Mouse (Mus musculus) inflammation-experienced regulatory T-cells, adult 6 months (primary cell): ENCODE measurements around the gene Tha1. TPM values are rescaled to one million over a fixed set of nuclear protein-coding genes. Genes with fewer than 3 reads are reported as not detected.

Experiments used
- ATAC-seq: one replicate; pipeline ENCODE4 v1.8.0; 2017
- polyA plus RNA-seq, 3 experiments: library from polyadenylated mRNA; unstranded; fragments of 100-300 nt; shearing (Covaris generic); gene quantifications; one replicate each; pipeline ENCODE4 v1.2.1; 2017

The Tha1 gene
- 10 to 100 TPM in 1 of 3 experiments, 1 to 10 TPM in 2; 8.5 to 12.7 (median 9.3) TPM for polyA plus RNA-seq

DNA sequence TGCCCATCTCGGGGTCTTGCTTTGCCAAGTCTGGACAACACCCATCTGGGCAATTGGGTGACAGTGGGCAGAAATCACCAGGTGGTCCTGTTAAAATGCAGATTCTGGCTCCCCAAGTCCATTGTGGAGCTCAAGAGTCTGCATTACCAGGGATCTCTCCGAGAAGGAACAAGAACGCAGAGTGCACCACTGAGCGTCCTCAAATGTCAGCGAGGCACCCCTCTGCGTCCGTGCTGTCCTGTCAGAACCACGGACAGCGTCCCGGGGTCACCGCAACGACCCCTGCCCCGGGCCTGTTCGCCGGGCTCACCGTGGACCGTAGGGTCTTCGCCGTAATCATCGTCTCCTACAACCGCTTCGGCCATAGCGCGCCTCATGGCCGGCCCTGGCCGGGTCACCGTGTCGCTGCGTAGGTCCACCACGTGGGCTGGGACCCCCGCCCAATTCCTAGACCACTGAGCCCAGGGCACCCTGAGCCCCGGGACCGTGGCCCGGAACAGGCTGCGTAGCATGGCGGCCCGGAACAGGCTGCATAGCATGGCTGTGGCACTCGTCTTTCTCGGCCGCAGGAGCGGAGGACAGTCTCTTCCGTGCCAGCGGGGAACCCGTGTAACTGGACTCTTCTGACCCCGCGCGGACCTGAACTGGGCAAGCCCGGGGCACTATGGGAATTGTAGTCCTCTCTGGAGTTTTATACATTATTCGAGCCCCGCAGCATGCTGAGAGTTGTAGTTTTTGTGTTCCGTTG is at the start of gene Tha1:
TSS of gene Tha1 (minus strand) at position 621 of the 748 bp plus-strand sequence.
- ATAC-seq = no peak

DNA sequence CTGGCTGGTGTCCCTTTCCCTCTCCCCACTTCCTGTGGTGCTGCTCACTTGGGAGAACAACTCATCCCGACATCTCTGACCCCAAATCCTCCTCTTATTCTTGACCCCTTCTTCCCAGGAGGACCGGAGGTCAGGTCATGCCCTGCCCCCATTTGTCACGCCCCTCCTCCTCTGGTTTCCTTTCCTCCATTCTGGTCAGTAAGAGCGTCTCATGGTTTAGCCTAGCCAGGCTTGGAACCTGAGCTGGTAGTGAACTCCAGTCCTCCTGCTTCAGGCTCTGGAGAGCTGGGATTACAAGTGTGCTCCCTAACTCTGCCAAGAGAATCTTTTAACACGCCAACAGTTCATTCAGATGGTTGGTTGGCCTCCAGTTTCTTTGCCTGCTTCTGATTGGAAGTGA is 45.9 kb upstream of the Tha1 start:
- no peak for ATAC-seq

DNA sequence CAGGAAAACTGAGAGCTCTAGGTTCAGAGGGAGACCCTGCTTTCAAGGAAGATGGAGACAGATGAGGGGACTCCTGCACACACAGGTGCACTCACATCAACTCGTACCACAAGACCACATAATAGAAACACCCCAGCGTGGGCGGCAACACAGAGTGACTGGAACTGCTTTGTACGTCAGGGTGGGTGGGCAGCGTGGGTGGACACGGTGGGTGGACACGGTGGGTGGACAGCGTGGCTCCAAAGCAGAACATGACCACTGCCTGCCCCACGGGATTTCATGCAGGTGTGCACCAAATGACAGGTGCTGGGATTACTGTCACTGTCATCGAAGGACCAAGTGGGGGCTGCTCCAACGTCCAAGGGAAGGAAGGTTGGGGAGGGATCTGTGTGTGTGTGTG is 45.3 kb upstream of the Tha1 start:
- ATAC-seq = no peak

DNA sequence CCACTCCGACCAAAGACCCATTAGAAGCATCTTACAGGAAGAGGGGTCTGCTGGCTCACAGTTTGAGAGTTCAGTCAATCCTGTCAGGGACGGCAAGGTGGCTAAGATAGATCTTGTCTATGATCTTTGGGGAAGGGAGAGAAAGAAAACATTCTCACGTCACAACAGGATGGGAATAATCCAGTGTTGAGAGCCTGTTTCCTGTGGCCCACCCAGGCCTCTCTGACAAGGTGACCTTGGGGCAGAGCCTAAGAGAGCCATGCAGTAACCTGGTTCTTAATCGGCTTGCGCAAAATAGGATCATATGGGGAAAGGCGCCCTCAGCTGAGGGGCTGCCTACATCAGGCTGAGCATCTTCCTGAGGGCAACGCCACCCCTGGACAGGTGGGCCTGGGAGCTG is 42.6 kb upstream of the Tha1 start:
- ATAC-seq = no peak

DNA sequence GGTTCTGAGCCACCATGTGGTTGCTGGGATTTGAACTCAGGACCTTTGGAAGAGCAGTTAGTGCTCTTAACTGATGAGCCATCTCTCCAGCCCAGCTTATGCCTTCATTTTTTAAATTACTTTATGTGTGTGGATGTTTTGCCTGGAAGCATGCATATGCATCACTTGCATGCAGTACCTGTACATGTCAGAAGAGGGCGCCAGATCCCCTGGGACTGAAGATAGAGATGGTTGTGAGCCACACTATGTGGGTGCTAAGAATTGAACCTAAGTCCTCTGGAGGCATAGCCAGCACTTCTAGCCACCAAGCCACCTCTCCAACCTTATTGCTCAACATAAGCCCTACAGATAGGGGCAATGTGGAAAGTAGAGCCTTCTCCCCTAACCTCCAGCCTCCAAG is 42.1 kb upstream of the Tha1 start:
- no peak for ATAC-seq

DNA sequence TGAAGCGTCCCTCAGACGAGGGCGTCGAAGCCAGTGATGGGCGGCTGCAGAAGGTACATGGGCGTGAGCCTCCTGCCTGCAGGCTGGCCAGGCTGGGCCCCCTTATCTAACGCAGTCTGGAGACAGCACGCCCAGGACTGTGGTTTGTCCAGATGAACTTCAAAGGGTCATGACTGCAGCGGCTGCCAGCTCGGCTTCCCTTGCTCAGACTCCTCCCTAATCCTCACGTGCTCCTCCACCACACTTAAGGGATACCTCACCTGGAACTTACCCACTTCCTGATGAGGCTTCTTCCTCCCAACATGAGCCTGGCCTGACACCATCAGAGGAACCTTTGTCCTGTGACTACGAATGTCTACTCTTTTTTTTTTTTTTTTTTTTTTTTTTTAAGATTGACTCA is 41.2 kb upstream of the Tha1 start:
- ATAC-seq = no peak

DNA sequence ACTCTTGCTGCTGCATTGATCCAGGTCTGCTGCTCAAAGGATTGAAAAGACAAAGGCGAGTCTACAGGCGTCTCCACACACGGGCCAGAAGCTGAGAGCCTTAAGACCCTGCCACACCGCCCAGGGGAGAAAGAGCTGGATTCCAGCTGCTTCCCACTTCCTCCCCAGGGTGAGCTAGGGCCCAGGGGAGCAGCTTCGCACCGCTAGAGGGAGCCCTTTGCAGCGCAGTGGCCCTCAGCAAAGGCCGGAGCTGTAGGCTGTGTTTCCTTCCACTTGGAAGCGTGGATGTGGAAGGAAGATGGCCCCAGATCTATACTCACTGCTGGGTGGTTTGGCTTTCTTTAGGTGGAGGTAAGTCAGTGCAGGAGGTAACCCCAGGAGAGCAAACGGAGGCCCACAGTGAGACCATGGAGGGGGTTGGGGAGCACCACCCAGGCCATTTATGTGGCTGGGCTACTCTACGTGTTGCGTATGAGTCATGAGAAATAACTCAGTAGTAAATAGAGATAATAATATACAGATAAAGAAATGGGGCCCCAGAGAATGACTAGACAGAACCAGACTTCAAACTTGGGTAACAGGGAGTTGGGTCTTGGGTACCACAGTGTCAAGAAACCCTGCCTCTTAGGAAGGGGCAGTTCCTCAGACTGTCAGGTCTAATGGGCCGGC is 39.5 kb upstream of the Tha1 start:
- ATAC-seq = peak; percentile 72

DNA sequence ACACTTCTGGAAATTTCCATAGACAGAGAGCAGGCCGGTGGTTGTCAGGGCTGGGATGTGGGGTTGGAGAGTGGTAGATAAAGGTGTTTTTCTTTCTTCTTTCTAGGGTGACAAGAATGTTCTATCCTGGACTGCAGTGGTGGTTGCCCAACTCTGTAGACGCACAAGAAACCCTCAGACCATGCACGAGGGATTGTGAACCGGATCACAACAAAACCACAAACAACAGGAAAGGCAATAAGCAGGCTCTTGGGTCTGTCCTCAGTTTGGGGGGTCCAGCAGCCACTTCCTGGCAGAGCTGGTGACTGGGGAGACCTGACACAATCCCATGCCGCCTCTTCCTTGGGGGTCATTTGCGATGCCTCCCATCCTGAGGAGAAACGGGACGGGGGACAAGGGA is 36.1 kb upstream of the Tha1 start:
- ATAC-seq = no peak

DNA sequence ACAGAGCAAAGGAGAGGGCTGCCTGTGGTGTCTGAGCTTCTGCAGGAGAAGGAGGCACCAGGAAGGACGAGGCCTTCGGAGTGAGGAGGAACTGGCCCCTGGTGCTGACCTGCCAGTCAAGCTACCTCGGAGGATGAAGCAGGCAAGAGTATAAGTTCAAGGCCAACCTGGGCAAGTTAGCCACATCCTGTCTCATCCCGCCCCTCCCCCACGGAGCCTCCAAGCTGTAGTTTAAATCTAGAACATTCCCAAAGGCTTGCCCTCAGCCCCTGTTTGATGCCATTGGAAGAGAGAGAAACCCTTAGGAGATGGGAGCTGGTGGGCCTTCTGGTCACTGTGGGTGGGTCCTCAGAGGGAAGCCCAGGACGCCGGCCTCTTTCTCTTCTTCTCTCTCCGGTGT is 31.2 kb upstream of the Tha1 start:
- no peak for ATAC-seq

DNA sequence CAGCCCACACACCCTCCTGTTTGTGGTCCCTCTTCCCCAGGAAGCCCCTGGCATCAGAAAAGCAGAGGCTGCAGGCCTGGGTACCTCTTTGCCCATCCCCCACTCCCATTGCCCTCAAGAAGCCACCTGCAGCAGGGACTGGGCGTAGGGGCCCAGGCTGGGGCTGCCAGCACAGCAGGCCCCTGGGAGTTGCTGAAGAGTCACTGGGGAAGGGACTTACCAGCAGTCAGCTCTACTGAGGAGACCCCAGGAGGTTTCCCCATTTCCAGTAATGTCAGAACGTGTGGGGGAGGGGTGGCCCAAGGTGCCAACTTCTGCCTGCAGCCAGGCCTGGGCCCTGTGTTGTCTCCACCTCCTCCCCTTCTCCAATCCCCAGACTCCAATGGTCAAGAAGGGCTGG is 29.0 kb upstream of the Tha1 start:
- no peak for ATAC-seq

DNA sequence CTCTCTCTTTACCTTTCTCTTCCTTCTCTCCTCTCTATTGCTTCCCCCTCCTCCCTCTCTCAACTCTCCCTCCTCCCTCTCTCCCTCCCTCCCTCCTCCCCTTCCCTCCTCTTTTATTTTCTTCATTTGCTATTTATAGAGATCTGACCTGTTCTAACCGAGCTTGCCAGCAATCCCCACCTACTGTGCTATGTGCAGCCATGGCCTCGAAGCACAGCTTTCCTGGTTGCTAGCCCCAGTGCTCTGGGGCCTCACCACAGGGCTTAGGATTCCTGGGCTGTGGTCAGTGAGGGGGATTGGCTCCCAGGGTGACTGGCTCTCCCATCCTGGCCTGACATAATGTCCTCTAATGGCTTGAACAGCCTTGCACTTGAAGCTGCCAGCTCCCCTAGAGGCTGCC is 23.3 kb upstream of the Tha1 start:
- no peak for ATAC-seq

DNA sequence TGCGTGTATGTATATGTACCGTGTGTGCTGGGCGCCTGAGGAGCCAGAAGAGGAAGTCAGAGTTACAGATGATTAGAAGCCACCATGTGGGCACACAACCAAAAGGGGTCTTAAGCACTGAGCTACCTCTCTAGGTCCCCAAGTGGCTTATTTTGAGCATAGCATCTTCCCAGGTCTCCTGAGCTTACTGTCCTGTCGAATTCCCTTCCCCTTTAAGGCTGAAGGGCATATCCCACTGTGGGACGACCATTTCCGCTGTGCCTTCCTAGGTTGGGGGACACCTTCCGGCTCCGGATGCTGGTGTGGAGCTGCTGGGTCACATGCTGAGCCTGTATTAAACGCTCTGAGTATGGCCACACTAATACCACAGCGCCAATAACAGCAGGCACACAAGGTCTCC is 21.4 kb upstream of the Tha1 start:
- ATAC-seq = no peak

DNA sequence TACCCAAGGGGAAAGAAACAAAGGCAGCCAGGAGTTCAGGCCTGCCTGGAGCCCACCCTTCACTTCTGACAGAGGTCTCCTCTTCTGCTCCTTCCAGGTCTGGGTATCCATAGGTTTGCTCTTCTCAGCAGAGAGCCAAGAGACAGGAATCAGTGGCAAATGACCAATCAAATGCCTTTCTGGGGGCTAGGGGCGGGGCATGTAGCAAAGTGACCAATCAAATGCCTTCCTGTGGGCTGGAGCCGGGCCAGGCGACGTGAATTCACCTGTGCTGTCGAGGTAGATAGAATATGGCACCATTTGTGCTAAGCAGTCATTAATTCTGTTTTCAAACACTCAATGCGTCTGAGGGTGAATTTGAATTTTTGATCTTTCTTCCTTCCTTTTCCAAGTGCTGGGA is 18.9 kb upstream of the Tha1 start:
- peak; percentile 94 for ATAC-seq

DNA sequence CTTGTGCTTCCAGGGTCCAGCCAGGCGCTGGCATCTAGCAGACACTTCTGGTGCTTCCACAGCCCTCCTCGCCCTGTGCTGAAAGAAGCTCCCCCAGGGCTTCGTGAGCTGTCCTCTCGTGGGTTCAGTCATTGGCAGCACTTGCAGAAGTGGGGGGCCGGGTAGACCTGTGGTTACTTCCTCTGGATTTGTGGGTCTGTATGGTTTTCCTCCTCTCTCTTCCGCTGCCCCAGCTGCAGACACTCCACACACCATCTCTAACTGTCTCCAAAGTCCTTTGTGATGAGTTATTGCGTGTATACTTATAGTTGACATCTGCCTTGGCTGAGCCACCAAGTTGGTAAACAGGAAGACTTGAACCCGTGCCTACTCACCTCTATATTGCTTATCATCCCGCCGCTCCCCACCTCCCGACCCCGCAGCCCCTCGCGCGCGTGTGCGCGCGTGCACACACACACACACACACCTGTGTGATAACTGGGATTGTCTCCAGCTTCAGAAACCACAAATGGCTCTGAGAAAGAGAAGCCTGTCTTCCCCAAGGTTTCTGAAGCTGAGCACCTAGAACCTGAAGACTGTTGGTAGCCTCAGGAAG is 18.4 kb upstream of the Tha1 start:
- ATAC-seq = peak; percentile 38

DNA sequence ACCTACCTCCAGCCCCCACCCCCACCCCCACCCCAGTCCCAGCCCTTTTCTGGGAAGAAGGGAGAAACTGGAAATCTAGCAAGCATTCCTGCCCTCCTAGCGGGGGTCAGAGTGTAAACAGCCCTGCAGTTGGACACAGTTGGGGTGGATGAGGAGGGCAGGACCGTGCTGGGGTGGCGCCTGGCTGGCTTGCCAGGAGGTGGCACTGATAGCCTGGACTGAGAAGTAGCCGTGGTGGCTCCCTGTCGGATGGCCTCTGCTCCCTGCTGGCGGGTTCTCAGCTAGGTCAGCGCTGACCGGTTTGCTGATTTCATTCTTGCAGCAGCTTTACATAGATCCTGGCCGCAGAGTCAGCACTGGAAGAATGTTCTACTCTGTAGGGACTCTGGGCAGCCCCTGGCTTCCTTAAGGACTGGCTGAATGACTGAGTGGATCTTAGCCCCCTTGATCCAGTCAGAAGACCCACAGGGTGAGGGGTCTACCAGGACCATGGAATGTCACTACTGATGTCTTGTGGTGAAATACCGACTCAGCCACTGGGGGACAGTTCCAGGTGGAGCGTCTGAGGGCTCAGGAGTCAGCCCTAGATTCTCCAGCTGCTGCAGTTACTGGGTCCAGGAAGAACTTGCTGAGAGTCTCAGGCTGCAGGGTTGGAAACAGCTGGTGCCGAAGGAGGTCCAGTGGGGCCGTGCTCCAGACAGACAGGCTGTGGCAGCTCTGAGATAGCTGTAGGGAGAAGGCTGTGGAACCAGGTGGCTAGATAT is 17.4 kb upstream of the Tha1 start:
- ATAC-seq = no peak

DNA sequence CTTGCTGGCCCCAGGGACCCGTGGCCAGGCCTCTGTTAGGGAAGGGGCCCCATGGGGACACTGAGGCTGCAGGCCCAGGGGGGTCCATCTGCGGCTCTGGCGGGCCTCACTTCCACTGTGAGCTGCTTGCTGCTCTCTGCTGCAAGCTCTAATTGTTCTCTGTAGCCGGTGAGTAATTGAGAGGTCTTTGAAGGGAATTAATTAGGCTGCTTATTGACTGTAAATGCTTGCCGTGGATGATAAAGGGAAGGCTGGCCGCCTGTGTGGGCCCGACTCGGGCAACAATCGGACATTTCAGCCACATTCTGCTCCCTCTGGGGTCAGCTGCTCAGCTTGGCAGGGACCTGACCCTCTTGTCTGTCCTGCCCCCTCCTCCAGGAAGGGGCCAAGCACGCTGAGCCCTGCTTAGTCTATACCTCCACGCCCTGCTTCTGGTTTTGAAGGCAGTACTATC is 16.6 kb upstream of the Tha1 start:
- no peak for ATAC-seq

DNA sequence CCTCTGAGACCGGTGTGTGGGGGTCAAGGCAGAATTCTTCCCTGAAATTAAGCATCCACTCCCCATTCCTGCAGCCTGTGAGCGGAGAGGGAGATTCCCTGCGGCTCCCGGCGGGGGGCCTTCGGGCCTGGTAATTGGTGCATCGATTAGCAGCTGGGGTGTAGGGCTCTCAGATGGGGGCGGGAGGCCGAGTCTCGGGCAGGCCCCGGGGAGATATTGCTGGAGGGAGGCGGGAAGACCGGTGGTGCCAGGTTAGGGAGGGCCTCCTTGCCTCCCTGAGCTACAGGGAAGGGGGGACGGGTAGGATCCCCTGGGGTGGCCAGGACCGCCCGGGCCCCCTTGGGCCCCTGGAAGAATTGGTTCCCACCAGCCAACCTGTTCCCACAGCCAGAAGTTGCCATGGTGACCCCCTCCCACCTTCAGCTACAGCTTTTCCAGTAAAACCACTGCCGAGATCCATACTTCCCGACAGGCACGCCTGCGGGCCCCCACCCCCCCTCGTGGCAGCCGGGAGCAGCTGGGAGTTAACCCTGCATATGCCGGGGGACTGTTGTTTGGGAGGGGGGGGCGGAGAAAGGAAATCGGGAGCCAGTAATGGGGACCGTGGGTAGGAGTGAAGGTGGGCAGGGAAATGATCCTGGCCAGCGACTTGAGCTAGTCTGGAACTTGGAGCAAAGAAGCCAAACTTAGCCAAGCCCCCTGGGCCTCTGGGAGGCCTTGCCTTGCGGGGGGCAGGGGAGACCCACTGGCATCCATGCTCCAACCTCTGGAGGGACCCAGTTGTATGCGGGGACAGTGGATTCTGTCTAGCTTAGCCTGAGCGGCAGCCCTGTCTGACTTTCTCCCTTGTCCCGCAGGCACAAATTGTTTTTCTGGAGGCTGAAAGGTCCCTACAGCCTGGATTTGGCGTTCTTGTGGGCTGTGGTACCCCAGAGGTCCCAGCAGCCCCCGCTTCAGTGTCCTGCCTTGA is 15.9 kb upstream of the Tha1 start:
- ATAC-seq = no peak

DNA sequence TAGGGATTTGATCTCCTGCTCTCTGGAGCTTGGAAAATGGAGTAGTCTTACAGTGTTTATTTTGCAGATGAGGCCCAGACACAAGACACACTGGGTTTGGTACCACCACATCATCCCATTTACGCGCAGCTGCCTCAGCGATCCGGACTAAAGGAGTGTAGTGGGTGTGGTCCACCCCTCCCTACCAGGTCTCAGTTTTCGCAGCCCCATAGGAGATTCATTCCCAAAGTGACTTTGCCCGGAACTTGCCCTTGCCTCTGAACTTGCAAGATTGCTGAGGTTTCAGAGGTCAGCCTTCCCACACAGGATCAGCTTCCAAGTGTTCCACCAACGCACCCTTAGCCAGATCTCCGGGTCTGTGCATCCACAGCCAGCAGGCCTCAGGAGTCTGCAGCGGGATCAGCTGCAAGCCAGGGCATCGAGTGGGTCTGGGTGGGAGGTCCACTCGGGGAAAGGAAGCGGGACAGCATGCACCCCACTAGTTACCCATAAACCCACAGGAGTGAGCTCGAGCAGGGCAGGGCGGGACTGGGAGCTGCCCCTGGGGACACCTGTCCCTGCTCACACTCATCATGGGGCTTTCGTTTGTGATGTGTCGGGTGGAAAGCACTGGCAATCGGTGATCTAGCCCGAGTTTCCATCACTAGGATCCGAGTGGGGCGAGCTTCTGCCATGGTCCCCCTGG is 15.0 kb upstream of the Tha1 start:
- ATAC-seq = no peak

DNA sequence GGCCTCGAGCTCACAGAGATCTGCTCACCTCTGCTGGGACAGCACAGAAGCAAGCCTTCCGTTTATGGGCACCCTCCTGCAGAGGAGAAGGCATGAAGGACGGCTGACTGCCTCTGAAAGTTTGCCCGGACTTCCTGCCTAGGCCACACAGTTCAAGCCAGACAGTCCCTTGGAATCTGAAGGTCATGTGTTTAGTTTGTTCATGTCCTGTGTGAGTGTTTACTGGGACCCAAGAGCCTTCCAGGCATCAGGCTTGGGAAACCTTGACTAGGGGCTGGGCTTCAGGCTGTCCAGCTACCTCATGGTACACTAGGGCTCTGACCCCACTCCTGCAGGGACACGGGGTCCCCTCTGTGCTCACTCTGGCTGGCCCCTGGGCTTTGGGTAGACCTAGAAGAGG is 12.7 kb upstream of the Tha1 start:
- no peak for ATAC-seq

DNA sequence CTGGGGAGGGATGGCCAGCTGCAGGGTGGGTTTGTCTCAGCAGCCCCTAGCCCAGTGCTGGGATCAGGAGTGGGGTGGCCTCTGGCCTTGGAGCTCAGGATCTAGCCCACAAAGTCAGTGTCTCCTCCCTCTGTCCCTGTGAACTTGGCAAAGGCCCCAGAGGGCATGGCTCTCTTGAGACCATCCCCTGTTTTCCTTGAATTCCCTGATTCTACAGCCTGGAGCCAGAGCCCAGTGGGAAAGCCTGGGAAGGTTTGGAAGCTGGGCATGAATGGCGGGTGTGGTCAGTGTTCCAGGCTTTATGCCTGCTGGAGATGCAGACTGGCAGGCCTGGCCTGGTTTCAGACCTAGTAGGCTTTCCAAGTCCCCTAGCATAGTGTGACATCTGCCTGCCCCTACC is 8.9 kb upstream of the Tha1 start:
- ATAC-seq = no peak

DNA sequence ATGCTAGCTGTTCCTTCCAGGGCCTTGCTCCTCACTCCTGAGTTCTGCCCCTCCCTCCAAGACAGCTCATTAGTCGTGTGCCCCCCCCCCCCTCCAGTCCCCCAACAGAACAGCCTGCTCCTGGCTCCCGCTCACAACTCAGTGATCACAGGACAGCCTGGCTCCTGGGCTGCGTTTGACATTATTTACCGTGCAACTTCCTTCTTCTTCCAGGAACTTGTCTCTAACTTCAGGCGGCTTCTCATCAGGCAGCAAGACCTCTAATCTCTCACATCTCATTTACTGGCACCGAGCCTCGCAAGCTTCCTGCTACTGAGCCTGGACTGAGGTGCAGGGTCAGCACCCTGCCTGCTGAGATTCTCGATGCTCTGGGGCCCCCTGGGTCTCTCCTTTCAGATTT is 8.5 kb upstream of the Tha1 start:
- peak; percentile 36 for ATAC-seq
